Mouse (Mus musculus): Measurements from ENCODE around the gene Rnf220. TPM values are rescaled to one million over a fixed set of nuclear protein-coding genes. Genes with fewer than 3 reads are reported as not detected.

Gene Rnf220
- total and polyA plus RNA-seq, 3 experiments = 64.4 to 117 (median 86.8) TPM

DNA sequence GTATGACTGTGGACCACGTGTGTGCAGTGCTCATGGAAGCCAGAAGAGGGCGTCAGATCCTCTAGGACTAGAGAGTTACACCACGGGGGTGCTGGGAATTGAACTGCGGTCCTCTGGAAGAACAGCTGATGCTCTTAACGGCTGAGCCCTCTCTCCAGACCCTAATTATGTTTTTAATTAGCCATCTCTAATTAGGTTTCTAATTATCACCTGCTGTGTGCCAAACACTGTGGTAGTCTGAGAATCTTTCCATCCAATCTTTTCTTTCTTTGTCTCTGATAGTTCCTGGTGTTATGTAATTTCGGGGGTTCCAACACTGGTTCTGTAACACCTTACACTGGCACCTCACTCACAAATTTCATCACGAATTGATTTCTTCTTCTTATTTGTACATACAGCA is 75.8 kb downstream of the Rnf220 start:
- dilution Hi-C loops (cut with MboI; ENCODE audit: extremely low pct_ligation_motif_present, extremely low pct_unique_long_range_greater_than_20kb, low sequenced_read_pairs) (no loop called here), in situ Hi-C loops (cut with MboI; ENCODE audit: low pct_ligation_motif_present, low pct_unique_long_range_greater_than_20kb, low sequenced_read_pairs) (no loop called here)
- Histone ChIP-seq H3K4me3 (replicated peaks in 1 of 3; ENCODE audit: low read depth in 2 of 3, low read length in 2 of 3, poor library complexity in 1 of 3) (no peak overlapping the region), H3K9ac (ENCODE audit: insufficient read depth, low read depth) (no peak overlapping the region), H3K36me3 (replicated peaks in 1 of 2; ENCODE audit: control insufficient read depth in 1 of 2, insufficient read depth in 1 of 2, low read length in 1 of 2) (no peaks in the 10 kb centered on the region), H3K27me3 (replicated peaks) (no peaks in the 10 kb centered on the region), H3K9me3 (replicated peaks; ENCODE audit: low read length) (peaks cover 5% of the 10 kb centered on the region), H3K4me1 (ENCODE audit: control insufficient read depth in 1 of 2, insufficient read depth in 2 of 2) (peaks cover 0 to 4% of the 10 kb centered on the region in 2 experiments; a peak in 1 of 4 replicates), H3K79me2 (replicated peaks; ENCODE audit: control insufficient read depth, extremely low read depth, insufficient read depth, poor library complexity, severe bottlenecking) (no peaks in the 10 kb centered on the region), H3K27ac (ENCODE audit: insufficient read depth, low read depth) (no peak overlapping the region), H3K4me2 (ENCODE audit: insufficient read depth, low read depth, poor library complexity, severe bottlenecking) (no peak overlapping the region)
- TF ChIP-seq SIN3A (IDR thresholded peaks at IDR 0.05; ENCODE audit: low read length) (no peak), ZNF384 (IDR thresholded peaks at IDR 0.05; ENCODE audit: low read depth, low read length) (no peak), ELF1 (IDR thresholded peaks at IDR 0.05; ENCODE audit: low read depth, low read length) (no peak), ZKSCAN1 (IDR thresholded peaks at IDR 0.05; ENCODE audit: borderline replicate concordance, low read depth, low read length) (no peak), SMC3 (IDR thresholded peaks at IDR 0.05; ENCODE audit: low read depth, low read length) (no peak), UBTF (IDR thresholded peaks at IDR 0.05; ENCODE audit: low read depth, low read length) (no peak), RAD21 (IDR thresholded peaks at IDR 0.05; ENCODE audit: low read depth, low read length) (no peak), HCFC1 (IDR thresholded peaks at IDR 0.05; ENCODE audit: low read depth, low read length) (no peak), USF1 (IDR thresholded peaks at IDR 0.05; ENCODE audit: low read depth, low read length) (no peak), POLR2AphosphoS2 (IDR thresholded peaks at IDR 0.05; ENCODE audit: low read depth, low read length) (no peak), JUND (conservative IDR thresholded peaks at IDR 0.05; ENCODE audit: low read depth, low read length) (no peak), TBP (conservative IDR thresholded peaks at IDR 0.05; ENCODE audit: low read depth, low read length) (no peak), MXI1 (IDR thresholded peaks at IDR 0.05; ENCODE audit: low read depth, low read length) (no peak)
- DNase-seq (ENCODE audit: extremely low read depth) = no peak

GRCm38 (mm10) chr4:117416827-117417226 is 80.0 kb downstream of the Rnf220 start:
- TF ChIP-seq TCF12 (IDR thresholded peaks at IDR 0.05; ENCODE audit: low read depth, low read length) = no peak
- H3K4me2 ChIP-seq (ENCODE audit: insufficient read depth, low read depth, poor library complexity, severe bottlenecking) = no peak overlapping the region
- in situ Hi-C loops (cut with MboI; ENCODE audit: low pct_ligation_motif_present, low pct_unique_long_range_greater_than_20kb, low sequenced_read_pairs) = no loop called here
- no peak overlapping the region for H3K4me3 ChIP-seq (replicated peaks in 1 of 3; ENCODE audit: low read depth in 2 of 3, low read length in 2 of 3, poor library complexity in 1 of 3)
- no peaks in the 10 kb centered on the region for H3K27me3 ChIP-seq (replicated peaks)
- H3K4me1 ChIP-seq (ENCODE audit: control insufficient read depth in 1 of 2, insufficient read depth in 2 of 2) = peaks cover 0 to 7% of the 10 kb centered on the region in 2 experiments; a peak in 1 of 4 replicates
- no peak overlapping the region for H3K9ac ChIP-seq (ENCODE audit: insufficient read depth, low read depth)
- dilution Hi-C loops (cut with MboI; ENCODE audit: extremely low pct_ligation_motif_present, extremely low pct_unique_long_range_greater_than_20kb, low sequenced_read_pairs) = no loop called here
- no peaks in the 10 kb centered on the region for H3K79me2 ChIP-seq (replicated peaks; ENCODE audit: control insufficient read depth, extremely low read depth, insufficient read depth, poor library complexity, severe bottlenecking)
- H3K36me3 ChIP-seq (replicated peaks in 1 of 2; ENCODE audit: control insufficient read depth in 1 of 2, insufficient read depth in 1 of 2, low read length in 1 of 2) = no peaks in the 10 kb centered on the region
- H3K27ac ChIP-seq (ENCODE audit: insufficient read depth, low read depth) = no peak overlapping the region
- peaks cover 5% of the 10 kb centered on the region for H3K9me3 ChIP-seq (replicated peaks; ENCODE audit: low read length)
- DNase-seq (ENCODE audit: extremely low read depth) = no peak

DNA sequence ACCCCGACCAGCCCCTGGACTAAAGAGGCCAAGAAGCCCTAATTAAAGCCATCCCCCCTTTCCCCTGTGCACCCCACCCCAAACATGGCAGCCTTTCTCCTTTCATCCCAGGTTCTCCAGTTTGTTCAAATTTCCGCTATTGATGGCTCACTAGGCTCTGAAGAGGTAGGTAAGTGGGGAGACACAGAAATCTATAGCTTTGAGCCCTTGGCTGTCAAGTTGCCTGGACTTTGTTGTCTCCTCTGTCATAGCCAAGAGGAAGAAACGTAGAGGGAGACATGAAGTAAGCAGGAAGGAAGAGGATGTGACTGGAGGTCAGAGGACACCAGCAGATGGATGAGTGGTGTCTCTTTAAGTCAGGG is 86.8 kb downstream of the Rnf220 start:
- Histone ChIP-seq H3K79me2 (replicated peaks; ENCODE audit: control insufficient read depth, extremely low read depth, insufficient read depth, poor library complexity, severe bottlenecking) (no peaks in the 10 kb centered on the region), H3K4me3 (replicated peaks in 1 of 3; ENCODE audit: low read depth in 2 of 3, low read length in 2 of 3, poor library complexity in 1 of 3) (no peak overlapping the region), H3K4me2 (ENCODE audit: insufficient read depth, low read depth, poor library complexity, severe bottlenecking) (no peak overlapping the region), H3K27me3 (replicated peaks) (no peaks in the 10 kb centered on the region), H3K9ac (ENCODE audit: insufficient read depth, low read depth) (no peak overlapping the region), H3K36me3 (replicated peaks in 1 of 2; ENCODE audit: control insufficient read depth in 1 of 2, insufficient read depth in 1 of 2, low read length in 1 of 2) (no peaks in the 10 kb centered on the region), H3K4me1 (ENCODE audit: control insufficient read depth in 1 of 2, insufficient read depth in 2 of 2) (peaks cover 4 to 15% of the 10 kb centered on the region in 2 experiments; a peak in 3 of 4 replicates), H3K27ac (ENCODE audit: insufficient read depth, low read depth) (no peak overlapping the region), H3K9me3 (replicated peaks; ENCODE audit: low read length) (no peaks in the 10 kb centered on the region)
- dilution Hi-C loops (cut with MboI; ENCODE audit: extremely low pct_ligation_motif_present, extremely low pct_unique_long_range_greater_than_20kb, low sequenced_read_pairs) = no loop called here
- DNase-seq (ENCODE audit: extremely low read depth) = no peak
- in situ Hi-C loops (cut with MboI; ENCODE audit: low pct_ligation_motif_present, low pct_unique_long_range_greater_than_20kb, low sequenced_read_pairs) = no loop called here
- TF ChIP-seq POLR2A (IDR thresholded peaks at IDR 0.05; ENCODE audit: low read depth, low read length) (no peak), ZNF384 (IDR thresholded peaks at IDR 0.05; ENCODE audit: low read depth, low read length) (no peak), TBP (conservative IDR thresholded peaks at IDR 0.05; ENCODE audit: low read depth, low read length) (no peak)

All from CH12.LX (cell line).